Mouse (Mus musculus) liver, postnatal 0 days (tissue): ENCODE measurements around the gene Hist1h3d.

ENCODE experiments used
- CTCF ChIP-seq: sonication (generic); IDR thresholded peaks from 2 replicates; pipeline ENCODE4 v1.5.1; 2016; ENCODE audit warnings: antibody characterized with exemption, low read depth
- EP300 ChIP-seq: IDR thresholded peaks from 2 replicates; pipeline ENCODE4 v1.6.1; 2016; ENCODE audit warnings: antibody characterized with exemption, low read depth, mild to moderate bottlenecking

DNA sequence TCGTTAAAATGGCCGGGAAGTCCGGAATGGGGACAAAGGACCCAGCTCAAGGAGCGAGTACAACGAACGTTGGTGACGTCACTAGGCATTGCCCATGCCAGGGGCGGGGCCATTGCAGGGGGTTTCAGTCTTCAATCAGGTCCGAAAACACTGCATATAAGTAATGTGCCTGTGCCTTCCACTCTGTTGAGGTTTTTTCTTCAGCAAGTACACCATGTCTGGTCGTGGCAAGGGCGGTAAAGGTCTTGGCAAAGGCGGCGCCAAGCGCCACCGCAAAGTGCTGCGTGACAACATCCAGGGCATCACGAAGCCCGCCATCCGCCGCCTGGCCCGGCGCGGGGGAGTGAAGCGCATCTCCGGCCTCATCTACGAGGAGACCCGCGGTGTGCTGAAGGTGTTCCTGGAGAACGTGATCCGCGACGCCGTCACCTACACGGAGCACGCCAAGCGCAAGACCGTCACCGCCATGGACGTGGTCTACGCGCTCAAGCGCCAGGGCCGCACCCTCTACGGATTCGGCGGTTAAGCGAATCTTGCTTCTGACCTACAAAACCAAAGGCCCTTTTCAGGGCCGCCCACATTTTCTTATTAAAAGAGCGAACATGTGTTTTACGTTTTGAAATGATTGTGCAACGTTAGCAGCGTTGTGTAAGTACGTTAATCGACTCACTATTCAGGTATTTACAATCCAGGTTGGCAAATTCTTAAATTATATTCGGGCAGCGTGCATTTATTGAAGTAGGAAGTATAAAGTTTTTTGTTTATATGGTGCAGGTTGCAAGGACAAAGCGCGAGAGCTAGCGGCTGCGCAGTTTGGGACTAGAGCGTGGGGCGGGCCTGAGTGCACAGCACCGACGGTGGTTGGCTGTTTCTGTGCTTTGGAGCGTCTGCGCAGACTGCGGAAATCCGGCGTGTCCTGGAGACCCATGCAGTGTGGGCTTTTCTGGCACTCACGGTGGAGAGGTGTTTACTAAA is 44.4 kb upstream of the Hist1h3d start, which contains the start of gene Hist1h4h:
- TF ChIP-seq CTCF (no peak), EP300 (peak; percentile 92)
